Mouse (Mus musculus) liver, adult 2 months (tissue): Measurements from ENCODE around the gene Gm44965.

Source experiments
- CTCF ChIP-seq: fragments of 200-500 bp; IDR thresholded peaks from 2 replicates; pipeline ENCODE4 v1.5.1; 2011; ENCODE audit warnings: low read depth, low read length, control low read depth
- POLR2A ChIP-seq: fragments of 200-500 bp; IDR thresholded peaks from 2 replicates; pipeline ENCODE4 v1.6.1; 2011; ENCODE audit warnings: low read length, control low read depth; ENCODE audit not compliant: insufficient read depth; ENCODE audit errors: extremely low read depth

DNA sequence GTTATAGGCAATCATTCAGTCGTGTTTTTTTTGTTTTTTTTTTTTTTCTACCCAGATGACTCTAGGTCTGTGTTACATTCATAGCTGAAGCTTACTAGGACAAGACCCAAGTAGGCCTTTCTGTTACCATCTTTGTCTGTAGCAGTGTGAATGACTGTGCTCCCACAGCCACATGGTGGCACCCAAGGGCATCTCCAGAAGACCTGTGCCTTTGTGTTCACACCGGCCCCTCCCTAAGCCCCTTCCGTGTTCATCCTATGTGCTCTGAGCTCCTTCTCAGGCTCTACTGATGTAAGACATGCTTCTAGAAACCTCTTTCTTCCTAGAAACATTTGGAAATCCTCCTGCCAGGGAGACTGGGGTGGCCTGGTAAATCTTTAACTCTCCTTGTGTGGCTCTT lies 53.3 kb downstream of the Gm44965 start, which contains the start of gene Gimap8:
- TF ChIP-seq POLR2A (no peak), CTCF (peak; percentile 83)
